Mouse (Mus musculus): ENCODE data around the gene Usp5. TPM values are rescaled to one million over a fixed set of nuclear protein-coding genes. Genes with fewer than 3 reads are reported as not detected.
"Not testable (repeated sequence)": the region's sequence is repeated elsewhere in the genome, so short reads cannot be mapped to it uniquely, and the experiment has no call there.

Gene Usp5
- total RNA-seq, 2 experiments from 2014 or later: 41.7 to 43.2 TPM

- intact Hi-C loops (cut with DNase I): no loop called here
- DNase-seq: peak; percentile 85 to 87
Measured at GRCm38 (mm10) chr6:124847305-124847704, 18.0 kb upstream of the Usp5 start.

- DNase-seq: no peak
- intact Hi-C loops (cut with DNase I): no loop called here
Measured at GRCm38 (mm10) chr6:124840241-124841167, 11.2 kb upstream of the Usp5 start, which contains the start of gene Gnb3. TSS of gene Gnb3 (minus strand) at chr6:124840275.

- DNase-seq: peak in 1 of 2 experiments; percentile 34
Measured at GRCm38 (mm10) chr6:124839805-124840204, 10.5 kb upstream of the Usp5 start.

GRCm38 (mm10) chr6:124836411-124836810 is 7.1 kb upstream of the Usp5 start:
- intact Hi-C loops (cut with DNase I): no loop called here
- DNase-seq: no peak

More at GRCm38 (mm10) chr6:124839805-124840204, 10.5 kb upstream of the Usp5 start:
- intact Hi-C loops (cut with DNase I): no loop called here

GRCm38 (mm10) chr6:124835531-124835930 is 6.2 kb upstream of the Usp5 start:
- intact Hi-C loops (cut with DNase I): no loop called here
- DNase-seq: no peak

- no peak for DNase-seq
- intact Hi-C loops (cut with DNase I): no loop called here
Measured at GRCm38 (mm10) chr6:124834512-124835081, 5.3 kb upstream of the Usp5 start.

GRCm38 (mm10) chr6:124831649-124832048 is 2.4 kb upstream of the Usp5 start:
- DNase-seq: no peak
- intact Hi-C loops (cut with DNase I): no loop called here

- intact Hi-C loops (cut with DNase I); DNase-seq: not testable (repeated sequence)
Measured at GRCm38 (mm10) chr6:124831199-124831598, 1.9 kb upstream of the Usp5 start.

GRCm38 (mm10) chr6:124829799-124830700 is 766 bp upstream of the Usp5 start:
- intact Hi-C loops (cut with DNase I): no loop called here
- DNase-seq: peak; percentile 84 to 90

GRCm38 (mm10) chr6:124828101-124828592 is 1.1 kb downstream of the Usp5 start:
- intact Hi-C loops (cut with DNase I): no loop called here

GRCm38 (mm10) chr6:124822049-124822448 is 7.2 kb downstream of the Usp5 start:
- no peak for DNase-seq
- intact Hi-C loops (cut with DNase I): no loop called here

More at GRCm38 (mm10) chr6:124828101-124828592, 1.1 kb downstream of the Usp5 start:
- no peak for DNase-seq

GRCm38 (mm10) chr6:124820891-124821290 is 8.4 kb downstream of the Usp5 start:
- intact Hi-C loops (cut with DNase I): no loop called here
- no peak for DNase-seq

GRCm38 (mm10) chr6:124817971-124818370 is 11.3 kb downstream of the Usp5 start:
- no peak for DNase-seq
- intact Hi-C loops (cut with DNase I): no loop called here

GRCm38 (mm10) chr6:124817563-124817962 is 11.7 kb downstream of the Usp5 start:
- intact Hi-C loops (cut with DNase I): no loop called here
- DNase-seq: no peak

GRCm38 (mm10) chr6:124817125-124817524 is 12.2 kb downstream of the Usp5 start:
- no peak for DNase-seq
- intact Hi-C loops (cut with DNase I): no loop called here

- no peak for DNase-seq
- intact Hi-C loops (cut with DNase I): no loop called here
Measured at GRCm38 (mm10) chr6:124816611-124817010, 12.7 kb downstream of the Usp5 start.

GRCm38 (mm10) chr6:124814858-124815774 is 14.2 kb downstream of the Usp5 start:
- DNase-seq: peak in 1 of 2 experiments; percentile 9
- intact Hi-C loops (cut with DNase I): no loop called here

GRCm38 (mm10) chr6:124814448-124814847 is 14.8 kb downstream of the Usp5 start:
- intact Hi-C loops (cut with DNase I): no loop called here
- no peak for DNase-seq

GRCm38 (mm10) chr6:124813933-124814332 is 15.4 kb downstream of the Usp5 start, which contains the start of gene Tpi1:
TSS of gene Tpi1 (minus strand) at chr6:124814296.
- intact Hi-C loops (cut with DNase I): no loop called here
- peak; percentile 90 to 91 for DNase-seq
